Mouse (Mus musculus) neural tube, embryonic 15.5 days (tissue): ENCODE data around the gene Cdh5. TPM values are rescaled to one million over a fixed set of nuclear protein-coding genes. Genes with fewer than 3 reads are reported as not detected.

Experiments
- ATAC-seq: fragments of 200-750 bp; cut with Nextera tagmentation; 2 replicates; pipeline ENCODE4 v1.8.0; 2017; ENCODE audit warnings: mild to moderate bottlenecking, moderate TSS enrichment, moderate library complexity; ENCODE audit not compliant: low FRiP score
- H3K27ac ChIP-seq: fragments of 300-500 bp; sonication (generic); replicated peaks from 2 replicates; pipeline ENCODE4 v1.5.1; 2015; ENCODE audit warnings: mild to moderate bottlenecking, inconsistent platforms
- H3K27me3 ChIP-seq: fragments of 300-500 bp; sonication (generic); replicated peaks from 2 replicates; pipeline ENCODE4 v1.6.1; 2015; ENCODE audit warnings: inconsistent platforms
- H3K36me3 ChIP-seq: fragments of 300-500 bp; sonication (generic); 2 replicates; pipeline ENCODE4 v1.6.1; 2015; ENCODE audit warnings: inconsistent platforms
- H3K4me1 ChIP-seq: fragments of 300-500 bp; sonication (generic); 2 replicates; pipeline ENCODE4 v1.6.1; 2015; ENCODE audit warnings: inconsistent platforms
- H3K4me2 ChIP-seq: fragments of 300-500 bp; sonication (generic); 2 replicates; pipeline ENCODE4 v1.6.1; 2015; ENCODE audit warnings: inconsistent platforms, mild to moderate bottlenecking, moderate library complexity
- H3K4me3 ChIP-seq: fragments of 300-500 bp; sonication (generic); replicated peaks from 2 replicates; pipeline ENCODE4 v1.5.1; 2015; ENCODE audit warnings: mild to moderate bottlenecking, inconsistent platforms
- H3K9ac ChIP-seq: fragments of 300-500 bp; sonication (generic); replicated peaks from 2 replicates; pipeline ENCODE4 v1.6.1; 2015; ENCODE audit warnings: mild to moderate bottlenecking, inconsistent platforms
- H3K9me3 ChIP-seq: fragments of 300-500 bp; sonication (generic); replicated peaks from 2 replicates; pipeline ENCODE4 v1.6.1; 2016; ENCODE audit warnings: inconsistent platforms
- WGBS: fragments of 180-500 bp; shearing (Covaris S2); methylation state at CpG from one replicate; pipeline ENCODE4 v1.1.7; 2015; ENCODE audit warnings: mixed read lengths; 5-methylcytosine and 5-hydroxymethylcytosine counted together
- polyA plus RNA-seq: library from polyadenylated mRNA; unstranded; fragments of >200 nt; fragmentation: Nextera tagmentation; extraction: Ambion mirVana; gene quantifications from 2 replicates; pipeline ENCODE4 v1.2.1, GENCODE M21; 2015

Gene Cdh5
- polyA plus RNA-seq, 1 experiment from 2014 or later: 12.5 TPM

GRCm38 (mm10) chr8:104123080-104123657 is 21.7 kb downstream of the Cdh5 start:
- Histone ChIP-seq H3K27ac (no peak overlapping the region), H3K4me3 (no peak overlapping the region), H3K4me2 (no peak overlapping the region), H3K36me3 (no peaks in the 10 kb centered on the region), H3K9ac (no peak overlapping the region), H3K27me3 (no peaks in the 10 kb centered on the region), H3K9me3 (no peaks in the 10 kb centered on the region), H3K4me1 (no peaks in the 10 kb centered on the region)
- no peak for ATAC-seq
- WGBS: 96% methylated on average over 2 of the region's 2 CpGs

GRCm38 (mm10) chr8:104124534-104124933 is 23.1 kb downstream of the Cdh5 start:
- H3K9ac ChIP-seq: no peak overlapping the region
- no peaks in the 10 kb centered on the region for H3K27me3 ChIP-seq
- no peak overlapping the region for H3K4me2 ChIP-seq
- 85% methylated on average over 5 of the region's 5 CpGs for WGBS
- H3K4me3 ChIP-seq: no peak overlapping the region
- H3K9me3 ChIP-seq: no peaks in the 10 kb centered on the region
- no peaks in the 10 kb centered on the region for H3K36me3 ChIP-seq
- no peaks in the 10 kb centered on the region for H3K4me1 ChIP-seq
- no peak overlapping the region for H3K27ac ChIP-seq
- ATAC-seq: no peak

GRCm38 (mm10) chr8:104127160-104127883 is 25.9 kb downstream of the Cdh5 start:
- Histone ChIP-seq H3K36me3 (no peaks in the 10 kb centered on the region), H3K27me3 (no peaks in the 10 kb centered on the region), H3K4me3 (no peak overlapping the region), H3K4me2 (no peak overlapping the region), H3K9ac (no peak overlapping the region), H3K4me1 (no peaks in the 10 kb centered on the region), H3K9me3 (no peaks in the 10 kb centered on the region), H3K27ac (no peak overlapping the region)
- 68% methylated on average over 4 of the region's 4 CpGs for WGBS
- no peak for ATAC-seq

- Histone ChIP-seq H3K27me3 (no peaks in the 10 kb centered on the region), H3K27ac (no peak overlapping the region), H3K9ac (no peak overlapping the region), H3K36me3 (no peaks in the 10 kb centered on the region), H3K4me2 (no peak overlapping the region), H3K4me1 (no peaks in the 10 kb centered on the region), H3K4me3 (no peak overlapping the region), H3K9me3 (no peaks in the 10 kb centered on the region)
- ATAC-seq: no peak
- 95% methylated on average over 9 of the region's 9 CpGs for WGBS
Observed at GRCm38 (mm10) chr8:104130916-104131315, 29.5 kb downstream of the Cdh5 start.

- no peak for ATAC-seq
- Histone ChIP-seq H3K4me3 (no peak overlapping the region), H3K27ac (no peak overlapping the region), H3K9me3 (no peaks in the 10 kb centered on the region), H3K4me1 (no peaks in the 10 kb centered on the region), H3K9ac (no peak overlapping the region), H3K27me3 (no peaks in the 10 kb centered on the region), H3K36me3 (no peaks in the 10 kb centered on the region), H3K4me2 (no peak overlapping the region)
- WGBS: 74% methylated on average over 7 of the region's 7 CpGs
Observed at GRCm38 (mm10) chr8:104131414-104131975, 30.1 kb downstream of the Cdh5 start.

- WGBS: 96% methylated on average over 8 of the region's 8 CpGs
- Histone ChIP-seq H3K9me3 (no peaks in the 10 kb centered on the region), H3K9ac (no peak overlapping the region), H3K4me2 (no peak overlapping the region), H3K27ac (no peak overlapping the region), H3K4me1 (no peaks in the 10 kb centered on the region), H3K4me3 (no peak overlapping the region), H3K27me3 (no peaks in the 10 kb centered on the region), H3K36me3 (no peaks in the 10 kb centered on the region)
- ATAC-seq: no peak
Observed at GRCm38 (mm10) chr8:104134521-104134920, 33.1 kb downstream of the Cdh5 start.

- H3K9ac ChIP-seq: no peak overlapping the region
- H3K27ac ChIP-seq: no peak overlapping the region
- no peak overlapping the region for H3K4me2 ChIP-seq
- H3K4me1 ChIP-seq: no peaks in the 10 kb centered on the region
- WGBS: 94% methylated on average over 3 of the region's 3 CpGs
- no peaks in the 10 kb centered on the region for H3K36me3 ChIP-seq
- H3K9me3 ChIP-seq: no peaks in the 10 kb centered on the region
- ATAC-seq: no peak
- no peak overlapping the region for H3K4me3 ChIP-seq
- H3K27me3 ChIP-seq: no peaks in the 10 kb centered on the region
Observed at GRCm38 (mm10) chr8:104136277-104136676, 34.9 kb downstream of the Cdh5 start.

GRCm38 (mm10) chr8:104137636-104138035 is 36.2 kb downstream of the Cdh5 start:
- Histone ChIP-seq H3K36me3 (no peaks in the 10 kb centered on the region), H3K4me2 (no peak overlapping the region), H3K4me3 (no peak overlapping the region), H3K27ac (no peak overlapping the region), H3K9ac (no peak overlapping the region), H3K9me3 (no peaks in the 10 kb centered on the region), H3K27me3 (no peaks in the 10 kb centered on the region), H3K4me1 (no peaks in the 10 kb centered on the region)
- ATAC-seq: no peak
- 89% methylated on average over 5 of the region's 5 CpGs for WGBS

- H3K27me3 ChIP-seq: no peaks in the 10 kb centered on the region
- no peaks in the 10 kb centered on the region for H3K4me1 ChIP-seq
- H3K9ac ChIP-seq: no peak overlapping the region
- no peak overlapping the region for H3K27ac ChIP-seq
- no peak for ATAC-seq
- H3K9me3 ChIP-seq: no peaks in the 10 kb centered on the region
- WGBS: 92% methylated on average over 13 of the region's 13 CpGs
- no peak overlapping the region for H3K4me2 ChIP-seq
- no peak overlapping the region for H3K4me3 ChIP-seq
- H3K36me3 ChIP-seq: no peaks in the 10 kb centered on the region
Observed at GRCm38 (mm10) chr8:104140611-104141010, 39.2 kb downstream of the Cdh5 start.

- Histone ChIP-seq H3K9me3 (no peaks in the 10 kb centered on the region), H3K36me3 (no peaks in the 10 kb centered on the region), H3K27ac (no peak overlapping the region), H3K27me3 (no peaks in the 10 kb centered on the region), H3K4me1 (no peaks in the 10 kb centered on the region), H3K4me2 (no peak overlapping the region), H3K4me3 (no peak overlapping the region), H3K9ac (no peak overlapping the region)
- ATAC-seq: no peak
- WGBS: 92% methylated on average over 25 of the region's 25 CpGs
Observed at GRCm38 (mm10) chr8:104142415-104142814, 41.0 kb downstream of the Cdh5 start.

- H3K4me3 ChIP-seq: no peak overlapping the region
- no peak overlapping the region for H3K4me2 ChIP-seq
- ATAC-seq: no peak
- 87% methylated on average over 4 of the region's 4 CpGs for WGBS
- H3K9me3 ChIP-seq: no peaks in the 10 kb centered on the region
- H3K27ac ChIP-seq: no peak overlapping the region
- no peaks in the 10 kb centered on the region for H3K4me1 ChIP-seq
- H3K36me3 ChIP-seq: no peaks in the 10 kb centered on the region
- no peak overlapping the region for H3K9ac ChIP-seq
- no peaks in the 10 kb centered on the region for H3K27me3 ChIP-seq
Observed at GRCm38 (mm10) chr8:104143379-104143778, 42.0 kb downstream of the Cdh5 start.
